Mouse (Mus musculus): Measurements from ENCODE around the gene Pmpcb.

Pmpcb gene

GRCm38 (mm10) chr5:21732930-21733329 is 4.0 kb upstream of the Pmpcb start:
- peak; percentile 80 for DNase-seq

GRCm38 (mm10) chr5:21735100-21735499 is 1.8 kb upstream of the Pmpcb start:
- DNase-seq = no peak

- DNase-seq = no peak
These were observed 1.4 kb upstream of the Pmpcb start for GRCm38 (mm10) chr5:21735584-21735983.

GRCm38 (mm10) chr5:21736046-21736445 is 895 bp upstream of the Pmpcb start:
- no peak for DNase-seq

- DNase-seq = no peak
These were observed 679 bp downstream of the Pmpcb start for GRCm38 (mm10) chr5:21737620-21738019.

- DNase-seq = no peak
These were observed 2.2 kb downstream of the Pmpcb start for GRCm38 (mm10) chr5:21739120-21739519.

GRCm38 (mm10) chr5:21739881-21740280 is 2.9 kb downstream of the Pmpcb start:
- no peak for DNase-seq

- no peak for DNase-seq
These were observed 6.7 kb downstream of the Pmpcb start for GRCm38 (mm10) chr5:21743606-21744005.

GRCm38 (mm10) chr5:21744651-21745050 is 7.7 kb downstream of the Pmpcb start:
- DNase-seq = no peak

GRCm38 (mm10) chr5:21745966-21746365 is 9.0 kb downstream of the Pmpcb start:
- DNase-seq = no peak

GRCm38 (mm10) chr5:21768506-21768905 is 31.6 kb downstream of the Pmpcb start:
- no peak for DNase-seq

GRCm38 (mm10) chr5:21769841-21770240 is 32.9 kb downstream of the Pmpcb start:
- DNase-seq = no peak

- DNase-seq = no peak
These were observed 39.5 kb downstream of the Pmpcb start for GRCm38 (mm10) chr5:21776491-21776890.

- DNase-seq = no peak
These were observed 47.5 kb downstream of the Pmpcb start for GRCm38 (mm10) chr5:21784161-21785052.

- peak; percentile 88 for DNase-seq
These were observed 48.1 kb downstream of the Pmpcb start, which contains the start of the genes Dnajc2 and Psmc2 for GRCm38 (mm10) chr5:21785053-21785452. TSS of gene Dnajc2 (minus strand) at chr5:21785251. TSS of gene Psmc2 (plus strand) at chr5:21785283.

- no peak for DNase-seq
These were observed 48.8 kb downstream of the Pmpcb start for GRCm38 (mm10) chr5:21785776-21786175.

- DNase-seq = peak; percentile 92
These were observed 49.6 kb downstream of the Pmpcb start for GRCm38 (mm10) chr5:21786258-21787185.

- no peak for DNase-seq
These were observed 50.5 kb downstream of the Pmpcb start for GRCm38 (mm10) chr5:21787186-21788105.

GRCm38 (mm10) chr5:21789061-21789460 is 52.1 kb downstream of the Pmpcb start:
- no peak for DNase-seq

- no peak for DNase-seq
These were observed 55.2 kb downstream of the Pmpcb start for GRCm38 (mm10) chr5:21792166-21792565.

GRCm38 (mm10) chr5:21802907-21803306 is 66.0 kb downstream of the Pmpcb start:
- DNase-seq = no peak

GRCm38 (mm10) chr5:21803691-21804188 is 66.8 kb downstream of the Pmpcb start:
- DNase-seq = no peak

All from right cerebral cortex, postnatal 25 days (tissue).